Mouse (Mus musculus) stomach, embryonic 16.5 days (tissue): ENCODE results near the gene Tomm70a. TPM values are rescaled to one million over a fixed set of nuclear protein-coding genes. Genes with fewer than 3 reads are reported as not detected.

Experiments used
- ATAC-seq: fragments of 200-750 bp; cut with Nextera tagmentation; 2 replicates; pipeline ENCODE4 v1.8.0; 2017; ENCODE audit warnings: moderate number of reproducible peaks, moderate TSS enrichment; ENCODE audit not compliant: insufficient read depth, low FRiP score
- H3K27ac ChIP-seq: fragments of 300-500 bp; sonication (generic); 2 replicates; pipeline ENCODE4 v1.5.1; 2014; ENCODE audit warnings: low read length
- H3K27me3 ChIP-seq: fragments of 300-500 bp; sonication (generic); 2 replicates; pipeline ENCODE4 v1.6.1; 2014; ENCODE audit warnings: low read length, control low read depth, mixed read lengths; ENCODE audit not compliant: control insufficient read depth, insufficient read depth
- H3K36me3 ChIP-seq: fragments of 300-500 bp; sonication (generic); 2 replicates; pipeline ENCODE4 v1.6.1; 2014; ENCODE audit warnings: low read length; ENCODE audit not compliant: control insufficient read depth, insufficient read depth
- H3K4me1 ChIP-seq: fragments of 300-500 bp; sonication (generic); 2 replicates; pipeline ENCODE4 v1.6.1; 2014; ENCODE audit warnings: low read length, control low read depth, mixed read lengths; ENCODE audit not compliant: control insufficient read depth, insufficient read depth
- H3K4me2 ChIP-seq: fragments of 300-500 bp; sonication (generic); 2 replicates; pipeline ENCODE4 v1.6.1; 2014; ENCODE audit warnings: low read depth, low read length, mixed read lengths
- H3K4me3 ChIP-seq: fragments of 300-500 bp; sonication (generic); replicated peaks from 2 replicates; pipeline ENCODE4 v1.5.1; 2014; ENCODE audit warnings: mild to moderate bottlenecking, low read length
- H3K9ac ChIP-seq: fragments of 300-500 bp; sonication (generic); 2 replicates; pipeline ENCODE4 v1.6.1; 2014; ENCODE audit warnings: low read length
- H3K9me3 ChIP-seq: fragments of 300-500 bp; sonication (generic); replicated peaks from 2 replicates; pipeline ENCODE4 v1.6.1; 2016; ENCODE audit warnings: low read length, control low read depth; ENCODE audit not compliant: control insufficient read depth
- WGBS: fragments of 180-500 bp; shearing (Covaris S2); extraction: QIAGEN DNeasy Blood & Tissue Kit; methylation state at CpG from one replicate; pipeline ENCODE4 v1.1.7; 2014; 5-methylcytosine and 5-hydroxymethylcytosine counted together
- polyA plus RNA-seq: library from polyadenylated mRNA; unstranded; fragments of >200 nt; fragmentation: Nextera tagmentation; extraction: Ambion mirVana; gene quantifications from 2 replicates; pipeline ENCODE4 v1.2.1, GENCODE M21; 2015

Tomm70a gene
- polyA plus RNA-seq, 1 experiment from 2014 or later: 31.5 TPM

DNA sequence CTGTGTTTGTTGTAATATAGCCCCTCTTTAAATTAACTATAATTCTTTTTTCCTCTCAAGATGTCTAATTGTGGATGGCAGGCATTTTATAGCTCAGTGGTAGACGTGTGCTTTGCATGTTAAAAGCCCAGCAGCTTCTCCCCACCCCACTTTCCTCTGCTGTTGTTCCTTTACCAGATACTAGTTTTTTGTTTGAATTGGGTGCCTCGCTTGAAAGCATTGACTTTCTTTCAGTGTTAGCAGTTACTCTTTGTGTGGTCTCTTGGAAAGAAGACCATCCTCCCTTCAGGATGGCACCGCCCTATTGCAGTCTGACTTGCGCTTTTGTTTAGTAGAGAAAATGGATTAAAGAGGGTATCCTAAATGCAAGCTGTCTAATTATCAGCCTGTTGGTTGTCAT is 10.0 kb downstream of the Tomm70a start:
- WGBS: 77% methylated on average over 4 of the region's 4 CpGs
- no peak overlapping the region for H3K27ac ChIP-seq
- H3K27me3 ChIP-seq: no peaks in the 10 kb centered on the region
- no peak overlapping the region for H3K4me3 ChIP-seq
- no peaks in the 10 kb centered on the region for H3K36me3 ChIP-seq
- H3K4me2 ChIP-seq: no peak overlapping the region
- H3K4me1 ChIP-seq: peaks cover 8% of the 10 kb centered on the region
- H3K9ac ChIP-seq: no peak overlapping the region
- no peak for ATAC-seq
- H3K9me3 ChIP-seq: no peaks in the 10 kb centered on the region

- no peaks in the 10 kb centered on the region for H3K27me3 ChIP-seq
- no peak overlapping the region for H3K27ac ChIP-seq
- H3K9me3 ChIP-seq: no peaks in the 10 kb centered on the region
- H3K9ac ChIP-seq: no peak overlapping the region
- peaks cover 7% of the 10 kb centered on the region for H3K4me1 ChIP-seq
- no peak overlapping the region for H3K4me3 ChIP-seq
- WGBS: 23% methylated on average over 1 of the region's 1 CpGs
- H3K36me3 ChIP-seq: 0 out of 2 replicates have a peak, but pooled peaks cover 3% of the 10 kb centered on the region
- no peak overlapping the region for H3K4me2 ChIP-seq
- ATAC-seq: no peak
Measured at GRCm38 (mm10) chr16:57132326-57132725, 10.8 kb downstream of the Tomm70a start.

DNA sequence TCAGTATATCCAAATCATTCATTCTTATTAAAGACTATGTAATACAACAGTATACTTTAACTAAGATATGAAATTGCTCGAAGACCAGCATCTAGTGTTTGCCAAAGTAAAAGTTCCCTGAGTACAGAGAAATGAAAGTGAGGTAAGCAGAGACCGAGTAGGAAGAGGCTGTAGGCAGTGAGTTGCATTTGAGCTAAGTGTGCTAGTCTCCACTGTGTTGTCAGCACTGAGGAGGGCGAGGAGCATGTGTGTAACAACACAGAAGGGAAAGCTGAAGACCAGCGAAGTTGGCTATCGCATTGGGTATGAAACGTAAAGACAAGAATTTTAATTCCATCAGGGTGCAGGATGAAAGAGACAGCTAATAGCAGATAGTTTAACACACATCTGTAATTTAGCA is 12.1 kb downstream of the Tomm70a start:
- ATAC-seq: no peak
- H3K27me3 ChIP-seq: no peaks in the 10 kb centered on the region
- WGBS: 93% methylated on average over 6 of the region's 6 CpGs
- no peaks in the 10 kb centered on the region for H3K9me3 ChIP-seq
- H3K4me1 ChIP-seq: 0 out of 2 replicates have a peak, but pooled peaks cover 2% of the 10 kb centered on the region
- no peak overlapping the region for H3K27ac ChIP-seq
- H3K36me3 ChIP-seq: 0 out of 2 replicates have a peak, but pooled peaks cover 4% of the 10 kb centered on the region
- H3K9ac ChIP-seq: no peak overlapping the region
- no peak overlapping the region for H3K4me3 ChIP-seq
- no peak overlapping the region for H3K4me2 ChIP-seq

GRCm38 (mm10) chr16:57144741-57145140 is 23.2 kb downstream of the Tomm70a start:
- Histone ChIP-seq H3K36me3 (peaks cover 15% of the 10 kb centered on the region), H3K27me3 (no peaks in the 10 kb centered on the region), H3K9ac (no peak overlapping the region), H3K27ac (no peak overlapping the region), H3K4me2 (no peak overlapping the region), H3K9me3 (no peaks in the 10 kb centered on the region), H3K4me3 (no peak overlapping the region), H3K4me1 (no peaks in the 10 kb centered on the region)
- 95% methylated on average over 5 of the region's 5 CpGs for WGBS
- no peak for ATAC-seq

- Histone ChIP-seq H3K27me3 (no peaks in the 10 kb centered on the region), H3K9me3 (no peaks in the 10 kb centered on the region), H3K9ac (no peak overlapping the region), H3K4me2 (no peak overlapping the region), H3K36me3 (peaks cover 25% of the 10 kb centered on the region), H3K4me3 (no peak overlapping the region), H3K27ac (no peak overlapping the region), H3K4me1 (no peaks in the 10 kb centered on the region)
- 91% methylated on average over 4 of the region's 4 CpGs for WGBS
- ATAC-seq: no peak
Measured at GRCm38 (mm10) chr16:57151437-57151836, 29.9 kb downstream of the Tomm70a start.

DNA sequence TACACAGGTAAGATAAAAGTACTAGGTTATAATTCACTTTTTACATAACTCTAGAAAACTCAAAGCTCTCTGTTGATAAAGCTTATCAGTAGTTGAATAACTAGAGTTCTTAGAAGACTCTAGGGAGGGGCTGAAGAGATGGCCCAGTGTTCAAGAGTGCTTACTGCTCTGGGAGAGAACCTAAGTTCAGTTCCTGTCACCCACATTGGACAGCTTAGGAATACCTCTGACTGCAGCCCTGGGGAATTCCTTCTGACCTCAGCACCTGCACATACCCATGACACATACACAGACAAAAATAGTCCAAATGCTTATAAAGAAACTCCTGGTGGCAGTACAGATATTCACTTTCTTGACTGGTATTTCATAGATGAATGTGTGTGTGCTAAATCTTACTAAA is 34.4 kb downstream of the Tomm70a start:
- Histone ChIP-seq H3K9me3 (no peaks in the 10 kb centered on the region), H3K27me3 (no peaks in the 10 kb centered on the region), H3K27ac (no peak overlapping the region), H3K4me1 (no peaks in the 10 kb centered on the region), H3K4me2 (no peak overlapping the region), H3K9ac (no peak overlapping the region), H3K36me3 (peaks cover 11% of the 10 kb centered on the region; the same call in 1 of the 2 replicates), H3K4me3 (no peak overlapping the region)
- no peak for ATAC-seq

DNA sequence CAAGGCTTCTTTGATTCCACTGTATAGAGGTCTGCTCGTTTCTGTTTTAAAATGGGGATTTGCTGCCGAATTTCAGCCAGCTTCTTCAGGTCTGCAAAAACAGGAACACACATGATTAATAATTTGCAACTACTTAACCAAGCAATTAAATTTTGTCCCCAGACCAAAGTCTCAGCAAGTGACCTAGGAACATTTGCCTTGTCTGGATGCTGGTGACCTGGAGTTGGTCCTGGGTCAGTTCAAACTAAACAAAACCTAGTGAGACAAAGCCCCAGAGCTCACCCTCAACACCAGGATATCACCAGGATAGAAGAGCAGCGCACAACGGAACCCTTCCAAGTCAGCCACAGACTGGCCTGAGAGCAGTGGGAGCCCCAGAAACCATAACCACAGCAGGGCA is 35.6 kb downstream of the Tomm70a start:
- Histone ChIP-seq H3K4me1 (no peaks in the 10 kb centered on the region), H3K27ac (no peak overlapping the region), H3K4me3 (no peak overlapping the region), H3K4me2 (no peak overlapping the region), H3K27me3 (no peaks in the 10 kb centered on the region), H3K9me3 (no peaks in the 10 kb centered on the region), H3K36me3 (peaks cover 11% of the 10 kb centered on the region; the same call in 1 of the 2 replicates), H3K9ac (no peak overlapping the region)
- no peak for ATAC-seq
- WGBS: 85% methylated on average over 4 of the region's 4 CpGs

GRCm38 (mm10) chr16:57157728-57158127 is 36.2 kb downstream of the Tomm70a start:
- Histone ChIP-seq H3K9me3 (no peaks in the 10 kb centered on the region), H3K27me3 (no peaks in the 10 kb centered on the region), H3K36me3 (peaks cover 11% of the 10 kb centered on the region; the same call in 1 of the 2 replicates), H3K9ac (no peak overlapping the region), H3K27ac (no peak overlapping the region), H3K4me2 (no peak overlapping the region), H3K4me1 (no peaks in the 10 kb centered on the region), H3K4me3 (no peak overlapping the region)
- 76% methylated on average over 4 of the region's 4 CpGs for WGBS
- ATAC-seq: no peak

GRCm38 (mm10) chr16:57159835-57160234 is 38.3 kb downstream of the Tomm70a start:
- ATAC-seq: no peak
- Histone ChIP-seq H3K27me3 (no peaks in the 10 kb centered on the region), H3K36me3 (peaks cover 5% of the 10 kb centered on the region; the same call in 1 of the 2 replicates), H3K4me2 (no peak overlapping the region), H3K27ac (no peak overlapping the region), H3K4me1 (no peaks in the 10 kb centered on the region), H3K4me3 (no peak overlapping the region), H3K9me3 (no peaks in the 10 kb centered on the region), H3K9ac (no peak overlapping the region)
- 52% methylated on average over 7 of the region's 7 CpGs for WGBS

GRCm38 (mm10) chr16:57162841-57163240 is 41.3 kb downstream of the Tomm70a start:
- no peaks in the 10 kb centered on the region; the same call in 1 of the 2 replicates for H3K36me3 ChIP-seq
- no peak overlapping the region for H3K4me3 ChIP-seq
- peaks cover 7% of the 10 kb centered on the region; the same call in 1 of the 2 replicates for H3K4me1 ChIP-seq
- H3K27me3 ChIP-seq: no peaks in the 10 kb centered on the region
- no peak for ATAC-seq
- H3K4me2 ChIP-seq: no peak overlapping the region
- H3K9ac ChIP-seq: no peak overlapping the region
- no peaks in the 10 kb centered on the region for H3K9me3 ChIP-seq
- WGBS: 85% methylated on average over 5 of the region's 5 CpGs
- H3K27ac ChIP-seq: no peak overlapping the region
